Mouse (Mus musculus) E14TG2a.4 (cell line): ENCODE measurements around the gene Ptprt.
"Not testable (repeated sequence)": the region's sequence is repeated elsewhere in the genome, so short reads cannot be mapped to it uniquely, and the experiment has no call there.

Experiments used
- H3K27me3 ChIP-seq: 2 replicates; pipeline ENCODE4 v1.6.1; 2014; ENCODE audit warnings: low read length, control low read depth; ENCODE audit not compliant: insufficient read depth
- H3K36me3 ChIP-seq: 2 replicates; pipeline ENCODE4 v1.6.1; 2014; ENCODE audit warnings: low read length, control low read depth; ENCODE audit not compliant: insufficient read depth
- H3K4me1 ChIP-seq: replicated peaks from 2 replicates; pipeline ENCODE4 v1.6.1; 2014; ENCODE audit warnings: low read depth, low read length, control low read depth
- H3K4me3 ChIP-seq: replicated peaks from 2 replicates; pipeline ENCODE4 v1.5.1; 2014; ENCODE audit warnings: mild to moderate bottlenecking, low read length
- H3K9me3 ChIP-seq: 2 replicates; pipeline ENCODE4 v1.6.1; 2014; ENCODE audit warnings: low read length, control low read depth
- CTCF ChIP-seq: conservative IDR thresholded peaks from 2 replicates; pipeline ENCODE4 v1.5.1; 2014; ENCODE audit warnings: low read length
- NANOG ChIP-seq: IDR thresholded peaks from 2 replicates; pipeline ENCODE4 v1.6.1; 2014; ENCODE audit warnings: borderline replicate concordance, low read length, mixed read lengths
- POU5F1 ChIP-seq: IDR thresholded peaks from 2 replicates; pipeline ENCODE4 v1.6.1; 2014; ENCODE audit warnings: low read length, borderline replicate concordance

Ptprt gene

DNA sequence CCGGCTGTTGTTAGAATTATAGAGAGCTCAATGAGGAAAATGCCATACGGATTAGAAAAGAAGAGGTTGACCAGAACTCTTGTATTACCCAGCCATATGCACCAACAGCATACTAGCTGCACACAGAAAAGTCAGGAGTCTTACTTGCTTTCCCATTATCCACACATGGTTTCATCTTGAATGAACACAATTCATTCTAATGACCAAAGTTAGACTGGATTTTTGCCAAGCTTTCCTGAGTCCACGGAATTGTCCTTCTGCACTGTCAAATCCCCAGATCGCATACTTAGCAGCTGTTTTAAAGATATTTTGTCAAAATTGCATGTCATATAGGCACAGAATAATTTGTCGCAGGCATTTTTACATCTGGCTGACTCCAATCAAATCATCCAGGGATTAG is 463.6 kb downstream of the Ptprt start:
- Histone ChIP-seq H3K4me3 (no peak overlapping the region), H3K4me1 (no peaks in the 10 kb centered on the region), H3K27me3 (no peaks in the 10 kb centered on the region), H3K36me3 (no peaks in the 10 kb centered on the region), H3K9me3 (no peaks in the 10 kb centered on the region)
- TF ChIP-seq POU5F1 (no peak), CTCF (no peak), NANOG (no peak)

GRCm38 (mm10) chr2:162182621-162183475 is 478.1 kb downstream of the Ptprt start:
- H3K9me3 ChIP-seq: no peaks in the 10 kb centered on the region
- no peak for TF ChIP-seq CTCF
- TF ChIP-seq NANOG: no peak
- no peaks in the 10 kb centered on the region for H3K4me1 ChIP-seq
- H3K4me3 ChIP-seq: no peak overlapping the region
- H3K27me3 ChIP-seq: no peaks in the 10 kb centered on the region
- no peaks in the 10 kb centered on the region for H3K36me3 ChIP-seq

- Histone ChIP-seq H3K27me3 (no peaks in the 10 kb centered on the region), H3K9me3 (no peaks in the 10 kb centered on the region), H3K4me1 (no peaks in the 10 kb centered on the region), H3K4me3 (no peak overlapping the region), H3K36me3 (no peaks in the 10 kb centered on the region)
- no peak for TF ChIP-seq POU5F1
Measured at GRCm38 (mm10) chr2:162181826-162182225, 479.1 kb downstream of the Ptprt start.

- TF ChIP-seq POU5F1: no peak
- TF ChIP-seq CTCF: no peak
- no peak for TF ChIP-seq NANOG
- H3K27me3 ChIP-seq: no peaks in the 10 kb centered on the region
- H3K4me1 ChIP-seq: no peaks in the 10 kb centered on the region
- no peaks in the 10 kb centered on the region for H3K9me3 ChIP-seq
- no peaks in the 10 kb centered on the region for H3K36me3 ChIP-seq
- H3K4me3 ChIP-seq: no peak overlapping the region
Measured at GRCm38 (mm10) chr2:162172529-162172928, 488.4 kb downstream of the Ptprt start.

- H3K9me3 ChIP-seq: no peaks in the 10 kb centered on the region
- no peak overlapping the region for H3K4me3 ChIP-seq
- no peaks in the 10 kb centered on the region for H3K36me3 ChIP-seq
- TF ChIP-seq POU5F1 (no peak), CTCF (no peak), NANOG (no peak)
- H3K27me3 ChIP-seq: no peaks in the 10 kb centered on the region
- no peaks in the 10 kb centered on the region for H3K4me1 ChIP-seq
Measured at GRCm38 (mm10) chr2:162141845-162142411, 519.0 kb downstream of the Ptprt start.

GRCm38 (mm10) chr2:162136176-162136575 is 524.8 kb downstream of the Ptprt start:
- not testable (repeated sequence) for H3K4me3 ChIP-seq, H3K4me1 ChIP-seq, H3K27me3 ChIP-seq, H3K9me3 ChIP-seq, H3K36me3 ChIP-seq

DNA sequence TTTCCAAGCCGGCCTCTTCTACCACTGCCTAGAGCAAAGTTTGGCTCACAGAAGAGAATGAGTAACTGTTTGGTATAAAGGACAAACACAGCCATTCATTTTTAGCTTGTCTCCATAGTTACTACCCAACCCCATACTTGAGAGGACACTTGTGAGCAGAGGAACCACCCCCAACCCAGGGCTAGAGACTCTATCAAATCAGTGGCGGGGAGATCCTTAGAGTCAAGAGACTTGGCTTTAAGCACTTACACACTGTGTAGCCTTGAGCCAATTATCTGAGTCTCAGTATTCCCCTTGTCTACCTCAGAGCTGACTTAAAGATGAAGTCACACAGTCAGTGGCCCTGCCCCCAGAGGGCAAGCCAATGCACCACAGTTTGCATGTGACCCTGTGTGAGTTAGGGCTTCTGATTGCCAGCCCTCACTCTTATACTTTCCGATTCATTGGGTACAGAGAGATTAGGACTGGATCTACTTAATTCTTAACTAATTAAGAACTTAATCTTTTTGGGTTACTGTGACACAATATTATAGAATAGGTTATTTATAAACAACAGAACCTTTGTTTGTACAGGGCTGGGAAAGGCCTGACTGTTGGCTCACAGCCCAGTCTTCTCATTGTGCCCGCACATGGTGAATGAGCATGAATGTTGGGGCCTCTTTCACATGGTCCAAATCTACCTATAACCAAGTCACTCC is 529.2 kb downstream of the Ptprt start:
- Histone ChIP-seq H3K4me1 (no peaks in the 10 kb centered on the region), H3K36me3 (no peaks in the 10 kb centered on the region), H3K27me3 (no peaks in the 10 kb centered on the region), H3K9me3 (no peaks in the 10 kb centered on the region), H3K4me3 (no peak overlapping the region)
- TF ChIP-seq POU5F1 (no peak), CTCF (no peak), NANOG (no peak)

DNA sequence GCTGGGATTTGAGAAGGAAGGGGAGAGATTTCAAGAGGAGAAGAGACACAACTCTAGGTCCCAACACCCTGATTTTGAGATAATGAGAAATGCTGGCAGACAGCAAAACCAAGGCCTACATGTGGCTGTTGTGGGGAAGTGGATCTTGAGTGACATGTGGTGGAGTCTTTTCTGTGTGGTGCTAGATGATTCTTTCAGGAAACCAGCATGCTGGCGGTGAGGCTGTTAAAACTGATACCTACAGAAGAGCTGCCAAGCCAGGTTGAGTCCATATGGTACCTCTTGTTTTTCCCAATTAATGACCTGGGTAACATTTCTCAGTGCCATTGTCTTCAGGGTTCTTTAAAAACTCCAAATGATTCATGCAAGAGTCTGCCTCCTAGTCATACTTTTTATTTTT is 531.1 kb downstream of the Ptprt start:
- Histone ChIP-seq H3K9me3 (no peaks in the 10 kb centered on the region), H3K36me3 (no peaks in the 10 kb centered on the region), H3K27me3 (no peaks in the 10 kb centered on the region), H3K4me3 (no peak overlapping the region), H3K4me1 (no peaks in the 10 kb centered on the region)
- TF ChIP-seq CTCF (no peak), POU5F1 (no peak), NANOG (no peak)
